Mouse (Mus musculus) forebrain, embryonic 14.5 days (tissue): ENCODE measurements around the gene Slc2a10. TPM values are rescaled to one million over a fixed set of nuclear protein-coding genes. Genes with fewer than 3 reads are reported as not detected.
"Not testable (repeated sequence)": the region's sequence is repeated elsewhere in the genome, so short reads cannot be mapped to it uniquely, and the experiment has no call there.

Experiments
- ATAC-seq: fragments of 200-750 bp; cut with Nextera tagmentation; 2 replicates; pipeline ENCODE4 v1.8.0; 2017; ENCODE audit warnings: mild to moderate bottlenecking, moderate library complexity
- DNase-seq: peaks from one replicate; pipeline ENCODE4 v3.0.0-alpha.2; 2015; ENCODE audit warnings: low spot score
- H3K27ac ChIP-seq: fragments of 300-500 bp; sonication (generic); 2 replicates; pipeline ENCODE4 v1.5.1; 2014; ENCODE audit warnings: low read depth, mild to moderate bottlenecking, control low read depth, low read length, moderate library complexity
- H3K27me3 ChIP-seq: fragments of 300-500 bp; sonication (generic); replicated peaks from 2 replicates; pipeline ENCODE4 v1.6.1; 2014; ENCODE audit warnings: low read length, control low read depth, mixed read lengths; ENCODE audit not compliant: control insufficient read depth, insufficient read depth
- H3K36me3 ChIP-seq: fragments of 300-500 bp; sonication (generic); 2 replicates; pipeline ENCODE4 v1.6.1; 2014; ENCODE audit warnings: low read length, control low read depth; ENCODE audit not compliant: control insufficient read depth, insufficient read depth
- H3K4me1 ChIP-seq: fragments of 300-500 bp; sonication (generic); 2 replicates; pipeline ENCODE4 v1.6.1; 2014; ENCODE audit warnings: antibody characterized with exemption, low read length, control low read depth; ENCODE audit not compliant: control insufficient read depth, insufficient read depth
- H3K4me2 ChIP-seq: fragments of 300-500 bp; sonication (generic); 2 replicates; pipeline ENCODE4 v1.6.1; 2014; ENCODE audit warnings: mild to moderate bottlenecking, control low read depth, low read length
- H3K4me3 ChIP-seq: fragments of 300-500 bp; sonication (generic); 2 replicates; pipeline ENCODE4 v1.5.1; 2014; ENCODE audit warnings: low read depth, low read length, control low read depth
- H3K9ac ChIP-seq: fragments of 300-500 bp; sonication (generic); 2 replicates; pipeline ENCODE4 v1.6.1; 2014; ENCODE audit warnings: mild to moderate bottlenecking, low read length, control low read depth, moderate library complexity
- H3K9me3 ChIP-seq: fragments of 300-500 bp; sonication (generic); replicated peaks from 2 replicates; pipeline ENCODE4 v1.6.1; 2016; ENCODE audit warnings: low read length, control low read depth, mixed read lengths; ENCODE audit not compliant: control insufficient read depth
- WGBS: fragments of 180-500 bp; shearing (Covaris S2); extraction: QIAGEN DNeasy Blood & Tissue Kit; methylation state at CpG from one replicate; pipeline ENCODE4 v1.1.7; 2014; 5-methylcytosine and 5-hydroxymethylcytosine counted together
- polyA plus RNA-seq: library from polyadenylated mRNA; unstranded; fragments of >200 nt; fragmentation: Nextera tagmentation; extraction: Ambion mirVana; gene quantifications from 2 replicates; pipeline ENCODE4 v1.2.1, GENCODE M21; 2014

Slc2a10 gene
- polyA plus RNA-seq, 1 experiment from 2014 or later, result 1.2 TPM

GRCm38 (mm10) chr2:165545687-165546086 is 42.1 kb downstream of the Slc2a10 start:
- 87% methylated on average over 2 of the region's 2 CpGs for WGBS
- H3K9ac ChIP-seq, result no peak overlapping the region
- H3K4me3 ChIP-seq, result no peak overlapping the region
- no peaks in the 10 kb centered on the region for H3K27me3 ChIP-seq
- H3K27ac ChIP-seq, result no peak overlapping the region
- ATAC-seq (no peak), DNase-seq (no peak)
- H3K4me1 ChIP-seq, result peaks cover 14% of the 10 kb centered on the region
- H3K36me3 ChIP-seq, result no peaks in the 10 kb centered on the region
- H3K4me2 ChIP-seq, result no peak overlapping the region
- no peaks in the 10 kb centered on the region for H3K9me3 ChIP-seq

- DNase-seq, result no peak
- 52% methylated on average over 8 of the region's 8 CpGs for WGBS
- no peak for ATAC-seq
- Histone ChIP-seq H3K36me3 (no peaks in the 10 kb centered on the region), H3K4me3 (no peak overlapping the region), H3K4me2 (no peak overlapping the region), H3K4me1 (peaks cover 14% of the 10 kb centered on the region), H3K9me3 (no peaks in the 10 kb centered on the region), H3K9ac (no peak overlapping the region), H3K27me3 (no peaks in the 10 kb centered on the region), H3K27ac (no peak overlapping the region)
Measured at GRCm38 (mm10) chr2:165546341-165546740, 42.8 kb downstream of the Slc2a10 start.

GRCm38 (mm10) chr2:165547410-165547809 is 43.8 kb downstream of the Slc2a10 start:
- H3K4me3 ChIP-seq, result no peak overlapping the region
- H3K36me3 ChIP-seq, result no peaks in the 10 kb centered on the region
- peaks cover 14% of the 10 kb centered on the region for H3K4me1 ChIP-seq
- DNase-seq (peak; percentile 76), ATAC-seq (no peak)
- whole genome bisulfite sequencing, result 55% methylated on average over 9 of the region's 9 CpGs
- H3K4me2 ChIP-seq, result no peak overlapping the region
- H3K9ac ChIP-seq, result no peak overlapping the region
- H3K9me3 ChIP-seq, result no peaks in the 10 kb centered on the region
- H3K27me3 ChIP-seq, result no peaks in the 10 kb centered on the region
- H3K27ac ChIP-seq, result no peak overlapping the region

GRCm38 (mm10) chr2:165548627-165549026 is 45.0 kb downstream of the Slc2a10 start:
- Histone ChIP-seq H3K9me3 (no peaks in the 10 kb centered on the region), H3K4me3 (no peak overlapping the region), H3K4me1 (peaks cover 4% of the 10 kb centered on the region; the same call in 1 of the 2 replicates), H3K27ac (no peak overlapping the region), H3K9ac (no peak overlapping the region), H3K36me3 (no peaks in the 10 kb centered on the region), H3K4me2 (no peak overlapping the region), H3K27me3 (no peaks in the 10 kb centered on the region)
- 54% methylated on average over 6 of the region's 6 CpGs for WGBS
- ATAC-seq (no peak), DNase-seq (peak; percentile 28)

- not testable (repeated sequence) for H3K9me3 ChIP-seq, H3K4me1 ChIP-seq, H3K4me3 ChIP-seq, H3K27ac ChIP-seq, H3K4me2 ChIP-seq, H3K9ac ChIP-seq, DNase-seq, ATAC-seq, H3K36me3 ChIP-seq, H3K27me3 ChIP-seq
- WGBS, result 83% methylated on average over 7 of the region's 7 CpGs
Measured at GRCm38 (mm10) chr2:165550410-165550809, 46.8 kb downstream of the Slc2a10 start.

- H3K27ac ChIP-seq, result no peak overlapping the region
- H3K36me3 ChIP-seq, result no peaks in the 10 kb centered on the region
- no peaks in the 10 kb centered on the region for H3K27me3 ChIP-seq
- H3K4me3 ChIP-seq, result no peak overlapping the region
- no peak for DNase-seq
- no peak overlapping the region for H3K9ac ChIP-seq
- WGBS, result 48% methylated on average over 9 of the region's 9 CpGs
- no peak for ATAC-seq
- H3K9me3 ChIP-seq, result no peaks in the 10 kb centered on the region
- no peaks in the 10 kb centered on the region for H3K4me1 ChIP-seq
- H3K4me2 ChIP-seq, result no peak overlapping the region
Measured at GRCm38 (mm10) chr2:165554066-165554465, 50.5 kb downstream of the Slc2a10 start.

- Histone ChIP-seq H3K27ac (no peak overlapping the region), H3K4me3 (no peak overlapping the region), H3K9me3 (no peaks in the 10 kb centered on the region), H3K4me2 (no peak overlapping the region), H3K27me3 (no peaks in the 10 kb centered on the region), H3K4me1 (no peaks in the 10 kb centered on the region), H3K9ac (no peak overlapping the region), H3K36me3 (no peaks in the 10 kb centered on the region)
- ATAC-seq, result no peak
- no peak for DNase-seq
- WGBS, result 89% methylated on average over 7 of the region's 7 CpGs
Measured at GRCm38 (mm10) chr2:165557278-165557677, 53.7 kb downstream of the Slc2a10 start.

- Histone ChIP-seq H3K27ac (no peak overlapping the region), H3K4me3 (no peak overlapping the region), H3K9me3 (no peaks in the 10 kb centered on the region), H3K27me3 (no peaks in the 10 kb centered on the region), H3K36me3 (no peaks in the 10 kb centered on the region), H3K9ac (no peak overlapping the region), H3K4me1 (peaks cover 6% of the 10 kb centered on the region), H3K4me2 (no peak overlapping the region)
- WGBS, result 49% methylated on average over 11 of the region's 11 CpGs
- DNase-seq, result no peak
- no peak for ATAC-seq
Measured at GRCm38 (mm10) chr2:165558916-165559315, 55.3 kb downstream of the Slc2a10 start.

- H3K4me3 ChIP-seq, result no peak overlapping the region
- H3K9me3 ChIP-seq, result no peaks in the 10 kb centered on the region
- ATAC-seq, result no peak
- no peak for DNase-seq
- no peaks in the 10 kb centered on the region for H3K27me3 ChIP-seq
- peaks cover 8% of the 10 kb centered on the region for H3K4me1 ChIP-seq
- H3K4me2 ChIP-seq, result no peak overlapping the region
- WGBS, result 26% methylated on average over 11 of the region's 11 CpGs
- no peak overlapping the region for H3K9ac ChIP-seq
- no peaks in the 10 kb centered on the region for H3K36me3 ChIP-seq
- H3K27ac ChIP-seq, result no peak overlapping the region
Measured at GRCm38 (mm10) chr2:165559506-165560235, 56.1 kb downstream of the Slc2a10 start.
